In genomic region chr15:25414011-25414746, GRCm38 (mm10) we compare ENCODE assay signal across 8 mouse cellular contexts. TPM values are rescaled to one million over a fixed set of nuclear protein-coding genes. Genes with fewer than 3 reads are reported as not detected.
DNase-seq lines count a peak whose midpoint lies in the region; ATAC-seq and TF ChIP-seq lines count a peak whose summit lies in the region.

No protein-coding gene starts in this region.

- no peak for TF ChIP-seq CTCF in liver, postnatal 0 days (IDR thresholded peaks at IDR 0.05; ENCODE audit: low read depth)
- TF ChIP-seq CTCF in olfactory bulb, adult 2 months (IDR thresholded peaks at IDR 0.05; ENCODE audit: insufficient read depth, low read depth, low read length), result no peak

- no peaks in the 10 kb centered on the region for H3K27me3 ChIP-seq in heart, embryonic 14.5 days (ENCODE audit: control insufficient read depth, insufficient read depth, low read length)
- peaks cover 34% of the 10 kb centered on the region for H3K27me3 ChIP-seq in liver, postnatal 0 days (ENCODE audit: insufficient read depth, low read length)

- H3K9ac ChIP-seq in heart, embryonic 14.5 days (ENCODE audit: low read length), result peak overlapping the region; percentile 71
- no peak overlapping the region for H3K9ac ChIP-seq in liver, postnatal 0 days (replicated peaks)

- peak; percentile 66 for DNase-seq in 3134 (ENCODE audit: extremely low read depth, insufficient read length, low spot score)
- peak; percentile 38 for DNase-seq in CD4-positive, CD25-positive, alpha-beta regulatory T cell, adult 2 months (ENCODE audit: low read depth, low spot score)
- peak; percentile 85 for DNase-seq in embryo, embryonic 11 days
- DNase-seq in layer of hippocampus, adult 9-10 months (ENCODE audit: low spot score), result peak; percentile 52
- DNase-seq in liver, postnatal 0 days, result no peak

- H3K36me3 ChIP-seq in heart, embryonic 14.5 days (ENCODE audit: control insufficient read depth, insufficient read depth, low read length), result no peaks in the 10 kb centered on the region
- no peaks in the 10 kb centered on the region for H3K36me3 ChIP-seq in liver, postnatal 0 days (replicated peaks; ENCODE audit: insufficient read depth, low read length)

- peaks cover 3 to 7% of the 10 kb centered on the region in 2 experiments; a peak in 3 of 4 replicates for H3K4me1 ChIP-seq in heart, embryonic 14.5 days (ENCODE audit: control insufficient read depth in 2 of 2, insufficient read depth in 2 of 2, low read length in 2 of 2)
- H3K4me1 ChIP-seq in liver, postnatal 0 days (ENCODE audit: insufficient read depth), result peaks cover 14% of the 10 kb centered on the region
- peaks cover 10% of the 10 kb centered on the region; the same call in 1 of the 2 replicates for H3K4me1 ChIP-seq in olfactory bulb, adult 2 months (ENCODE audit: control insufficient read depth, insufficient read depth, low read length)

- no peak for TF ChIP-seq EP300 in liver, postnatal 0 days (IDR thresholded peaks at IDR 0.05; ENCODE audit: low read depth)

- no peaks in the 10 kb centered on the region for H3K9me3 ChIP-seq in heart, embryonic 14.5 days (ENCODE audit: control insufficient read depth, low read length)
- H3K9me3 ChIP-seq in liver, postnatal 0 days (ENCODE audit: low read length), result no peaks in the 10 kb centered on the region

- no peak overlapping the region for H3K27ac ChIP-seq in heart, embryonic 14.5 days (replicated peaks in 1 of 2; ENCODE audit: control insufficient read depth in 1 of 2, insufficient read depth in 1 of 2, low read depth in 2 of 2, low read length in 2 of 2)
- H3K27ac ChIP-seq in liver, postnatal 0 days (ENCODE audit: low read depth), result no peak overlapping the region
- H3K27ac ChIP-seq in olfactory bulb, adult 2 months (ENCODE audit: insufficient read depth, low read depth, low read length), result peak overlapping the region; percentile 78

- H3K4me2 ChIP-seq in heart, embryonic 14.5 days (ENCODE audit: low read length), result peak overlapping the region; percentile 87
- peak overlapping the region; percentile 77 for H3K4me2 ChIP-seq in liver, postnatal 0 days (ENCODE audit: low read depth, low read length)

- H3K4me3 ChIP-seq in heart, embryonic 14.5 days (ENCODE audit: control insufficient read depth in 1 of 2, insufficient read depth in 1 of 2, low read depth in 1 of 2, low read length in 2 of 2), result peak overlapping the region; percentile 50 to 53
- peak overlapping the region; percentile 56 for H3K4me3 ChIP-seq in liver, postnatal 0 days (ENCODE audit: low read depth, low read length)
- H3K4me3 ChIP-seq in olfactory bulb, adult 2 months (ENCODE audit: insufficient read depth, low read depth, low read length), result peak overlapping the region; percentile 98

- ATAC-seq in heart, embryonic 14.5 days (ENCODE audit: insufficient number of reproducible peaks, insufficient read depth, low FRiP score, low read depth), result peak; percentile 34; the same call in 1 of the 2 replicates
- peak; percentile 56 for ATAC-seq in liver, postnatal 0 days
- ATAC-seq in erythroid progenitor cell, adult 5-6 weeks (replicated peaks; ENCODE audit: low FRiP score, poor library complexity, severe bottlenecking), result no peak

- WGBS in heart, embryonic 14.5 days, result 1% methylated on average over 34 of the region's 36 CpGs
- 1% methylated on average over 34 of the region's 36 CpGs for WGBS in liver, postnatal 0 days (ENCODE audit: insufficient replicate concordance)
- WGBS in olfactory bulb, adult 2 months, result under 1% methylated on average over 36 of the region's 36 CpGs

- no peak for TF ChIP-seq POLR2A in olfactory bulb, adult 2 months (IDR thresholded peaks at IDR 0.05; ENCODE audit: insufficient read depth, low read depth, low read length)

RNA-seq across cellular contexts. Expression of gene Basp1, which starts 0.6 kb away (rescaled TPM):
- polyA plus RNA-seq in heart, embryonic 14.5 days (2014; fragmentation: Nextera tagmentation; extraction: Ambion mirVana), result 6.5 and 9.4 TPM in 2 replicates
- polyA plus RNA-seq in liver, postnatal 0 days (2015; fragmentation: Nextera tagmentation; extraction: Ambion mirVana), result 1.9 and 2.2 TPM in 2 replicates
- 416 TPM in 1 of 2 replicates, not detected in the other for polyA plus RNA-seq in olfactory bulb, adult 2 months (2012; ENCODE audit: insufficient read depth, insufficient read length, low replicate concordance, missing spikeins)
- 2.2 TPM in 1 of 2 replicates, not detected in the other for total RNA-seq in erythroid progenitor cell, adult 5-6 weeks (2015; ENCODE audit: low replicate concordance)
- 2.1 TPM in 1 of 2 replicates, not detected in the other for total RNA-seq in erythroid progenitor cell, adult 5-6 weeks (2017; ENCODE audit: low replicate concordance)
